Mouse (Mus musculus) ES-E14 (cell line): ENCODE data around the gene Dse.

Experiments used
- CHD2 ChIP-seq: IDR thresholded peaks from 2 replicates; pipeline ENCODE4 v1.6.1; 2014; ENCODE audit warnings: mild to moderate bottlenecking, low read depth, low read length, inconsistent platforms
- HCFC1 ChIP-seq: IDR thresholded peaks from 2 replicates; pipeline ENCODE4 v1.6.1; 2012; ENCODE audit warnings: low read length, inconsistent platforms, borderline replicate concordance; ENCODE audit not compliant: insufficient read depth
- MAFK ChIP-seq: IDR thresholded peaks from 2 replicates; pipeline ENCODE4 v1.6.1; 2014; ENCODE audit warnings: mild to moderate bottlenecking, low read depth, low read length, inconsistent platforms; ENCODE audit not compliant: insufficient read depth
- ZC3H11A ChIP-seq: IDR thresholded peaks from 2 replicates; pipeline ENCODE4 v1.6.1; 2012; ENCODE audit warnings: low read depth, mild to moderate bottlenecking, inconsistent platforms, low read length, borderline replicate concordance
- ZNF384 ChIP-seq: IDR thresholded peaks from 2 replicates; pipeline ENCODE4 v1.6.1; 2012; ENCODE audit warnings: low read depth, low read length, inconsistent platforms

GRCm38 (mm10) chr10:34194957-34195356 lies 12.6 kb downstream of the Dse start:
- TF ChIP-seq ZNF384, result no peak
- no peak for TF ChIP-seq CHD2
- no peak for TF ChIP-seq MAFK
- no peak for TF ChIP-seq ZC3H11A
- TF ChIP-seq HCFC1, result no peak
